Mouse (Mus musculus) small intestine, adult 2 months (tissue): Measurements from ENCODE around the gene Gas2l1.

Source experiments
- CTCF ChIP-seq: fragments of 200-500 bp; IDR thresholded peaks from 2 replicates; pipeline ENCODE4 v1.5.1; 2012; ENCODE audit warnings: low read depth, mild to moderate bottlenecking, control low read depth, inconsistent platforms, low read length, moderate library complexity, mixed read lengths; ENCODE audit not compliant: insufficient replicate concordance, insufficient read length; ENCODE audit errors: extremely low read depth
- POLR2A ChIP-seq: fragments of 200-500 bp; IDR thresholded peaks from 2 replicates; pipeline ENCODE4 v1.6.1; 2012; ENCODE audit warnings: low read depth, mild to moderate bottlenecking, control low read depth, inconsistent platforms, low read length, moderate library complexity

DNA sequence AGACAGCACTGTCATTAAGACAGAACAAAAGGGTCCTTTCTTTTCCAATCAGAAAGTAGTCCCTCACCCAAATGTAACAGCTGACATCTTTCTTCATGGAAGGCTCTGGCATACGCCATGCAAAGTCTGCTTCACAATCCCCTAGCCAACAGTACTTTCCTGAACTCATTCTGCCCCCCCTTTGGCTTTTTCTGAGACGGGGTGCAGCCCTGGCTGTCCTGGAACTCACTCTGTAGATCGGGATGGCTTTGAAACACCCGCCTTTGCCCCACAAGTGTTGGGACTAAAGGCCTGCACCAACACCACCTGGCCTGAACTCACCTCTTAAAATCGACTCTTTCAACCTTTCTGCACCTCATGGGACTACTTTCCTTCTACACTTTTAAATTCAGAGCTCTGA is 30.8 kb upstream of the Gas2l1 start:
- no peak for TF ChIP-seq CTCF
- TF ChIP-seq POLR2A: no peak
